Mouse (Mus musculus) embryo, embryonic 11 days (tissue): ENCODE results near the gene Grrp1.
"Not testable (repeated sequence)": the region's sequence is repeated elsewhere in the genome, so short reads cannot be mapped to it uniquely, and the experiment has no call there.

Experiments
- DNase-seq: peaks from one replicate; pipeline ENCODE4 v3.0.0-alpha.2; 2015

The Grrp1 gene

GRCm38 (mm10) chr4:134253722-134254324 lies at the start of gene Grrp1:
Gene Grrp1 (minus strand): TSS chr4:134254106.
- peak; percentile 72 for DNase-seq

GRCm38 (mm10) chr4:134302084-134302483 lies 48.2 kb upstream of the Grrp1 start:
- DNase-seq, result no peak

DNA sequence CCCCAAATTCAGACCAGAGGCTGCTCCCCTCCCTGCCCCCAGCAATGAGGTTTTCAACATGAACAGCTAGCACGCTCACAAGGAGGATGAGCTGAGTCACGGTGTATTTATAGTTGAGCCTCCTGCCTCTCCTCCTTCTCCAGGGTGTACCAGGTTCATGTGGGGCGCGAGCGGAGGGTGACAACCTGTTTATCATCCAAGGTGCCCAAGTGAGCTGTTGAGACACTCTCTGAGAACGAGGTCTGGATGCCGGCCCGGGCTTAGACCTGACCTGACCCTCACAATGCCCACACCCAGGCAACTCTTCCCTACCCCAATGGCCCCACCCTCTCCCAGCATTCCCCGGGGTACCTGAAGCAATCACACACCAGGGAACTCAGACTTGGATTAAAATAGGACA lies 46.4 kb upstream of the Grrp1 start:
- DNase-seq, result no peak

DNA sequence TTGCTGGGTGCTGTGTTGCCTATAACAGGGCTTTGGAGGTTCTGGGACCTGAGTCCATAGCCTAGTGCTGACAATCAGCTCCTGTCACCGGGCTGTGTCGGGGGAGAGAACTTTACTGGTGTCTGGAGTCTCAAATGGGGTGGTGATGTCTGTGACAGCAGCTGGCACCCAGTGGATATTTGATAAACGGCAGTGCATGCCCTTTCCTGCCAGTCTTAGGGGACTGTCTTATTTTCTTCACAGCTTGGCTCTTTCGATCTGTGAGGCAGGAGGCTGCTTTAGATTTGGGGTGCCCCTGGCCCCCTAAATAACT lies 45.5 kb upstream of the Grrp1 start:
- no peak for DNase-seq

- no peak for DNase-seq
These were observed 45.0 kb upstream of the Grrp1 start for GRCm38 (mm10) chr4:134298626-134299497.

- no peak for DNase-seq
These were observed 43.5 kb upstream of the Grrp1 start for GRCm38 (mm10) chr4:134297369-134297768.

DNA sequence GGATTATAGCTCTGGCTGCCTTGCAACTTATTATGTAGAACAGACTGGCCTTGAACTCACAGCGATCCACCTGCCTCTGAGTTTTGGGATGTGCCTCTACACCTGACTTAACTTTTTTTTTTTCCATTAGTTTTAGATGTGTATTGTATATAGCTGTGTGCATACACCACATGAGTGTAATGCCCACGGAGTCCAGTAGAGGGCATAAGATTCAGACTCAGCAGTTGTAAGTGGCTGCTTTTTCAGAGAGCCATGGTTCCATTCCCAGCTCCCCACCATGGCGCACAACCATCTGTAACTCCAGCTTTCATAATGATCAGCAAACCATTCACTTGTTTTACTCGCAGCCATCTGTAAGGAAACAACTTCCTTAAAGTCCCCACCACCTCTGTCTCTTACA lies 42.6 kb upstream of the Grrp1 start:
- DNase-seq, result no peak

DNA sequence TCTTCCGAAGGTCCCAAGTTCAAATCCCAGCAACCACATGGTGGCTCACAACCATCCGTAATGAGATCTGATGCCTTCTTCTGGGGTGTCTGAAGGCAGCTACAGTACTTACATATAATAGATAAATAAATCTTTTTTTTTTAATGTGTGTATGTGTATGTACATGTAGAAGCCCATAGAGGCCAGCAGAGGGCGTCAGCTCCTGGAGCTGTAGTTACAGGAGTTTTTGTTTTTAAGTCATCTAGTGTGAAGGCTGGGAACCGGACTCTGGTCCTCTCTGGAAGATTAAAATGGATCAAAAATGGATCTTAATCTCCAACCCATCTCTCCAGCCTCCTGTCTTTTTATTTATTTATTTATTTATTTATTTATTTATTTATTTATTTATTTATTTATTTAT lies 42.2 kb upstream of the Grrp1 start:
- DNase-seq, result not testable (repeated sequence)

DNA sequence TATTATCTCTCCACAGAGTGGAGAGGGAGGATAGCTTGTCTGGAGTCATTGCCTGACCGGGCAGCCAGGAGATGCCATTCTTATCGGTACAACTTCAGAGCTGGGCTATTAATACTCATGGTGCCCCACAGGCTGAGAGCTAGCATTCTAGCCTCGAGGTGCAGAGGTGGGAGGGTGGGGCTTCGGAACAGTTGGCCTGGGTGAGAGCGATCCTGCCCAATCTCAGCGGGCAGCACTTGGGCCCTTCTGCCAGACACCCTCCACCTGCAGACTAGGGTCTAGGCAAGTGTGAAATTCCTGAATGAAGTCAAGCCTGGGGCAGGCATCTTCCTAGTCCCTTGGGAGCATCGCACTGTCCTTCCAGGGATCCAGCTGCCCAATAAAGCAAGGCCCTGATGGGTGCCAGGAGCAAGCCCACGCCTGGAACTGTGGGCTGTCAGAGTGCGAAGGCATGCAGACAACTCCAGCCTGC lies 39.8 kb upstream of the Grrp1 start:
- no peak for DNase-seq

DNA sequence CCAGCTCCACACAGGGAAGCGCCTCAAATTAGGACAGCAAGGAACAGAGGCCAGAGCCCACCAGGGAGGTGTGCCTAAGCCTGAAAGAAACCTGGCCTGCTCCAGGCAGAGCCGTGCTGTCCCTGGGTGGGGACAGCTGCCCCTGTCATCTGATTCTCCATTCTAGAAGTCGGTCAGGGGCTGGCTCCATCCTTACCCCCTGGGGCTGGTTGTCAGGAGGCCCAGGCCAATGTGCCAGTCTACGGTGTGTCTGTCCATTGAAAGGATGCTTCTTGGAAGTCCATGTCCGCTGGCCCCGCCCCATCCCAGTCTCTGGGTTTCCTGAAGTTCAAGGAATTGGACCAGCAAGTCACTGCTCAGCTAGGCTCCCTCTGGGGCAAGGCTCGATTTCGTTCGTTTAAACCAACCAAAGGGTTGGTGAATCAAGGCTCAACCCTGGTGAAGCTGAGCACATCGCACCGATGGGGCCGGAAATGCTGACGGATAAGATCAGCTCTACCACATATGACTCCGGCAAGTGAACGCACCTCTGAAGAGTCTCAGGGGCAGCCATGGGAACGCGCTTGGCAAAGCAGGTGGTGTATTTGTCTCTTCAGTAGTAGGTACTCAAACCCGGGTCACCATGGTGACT lies 39.3 kb upstream of the Grrp1 start:
- DNase-seq, result no peak

DNA sequence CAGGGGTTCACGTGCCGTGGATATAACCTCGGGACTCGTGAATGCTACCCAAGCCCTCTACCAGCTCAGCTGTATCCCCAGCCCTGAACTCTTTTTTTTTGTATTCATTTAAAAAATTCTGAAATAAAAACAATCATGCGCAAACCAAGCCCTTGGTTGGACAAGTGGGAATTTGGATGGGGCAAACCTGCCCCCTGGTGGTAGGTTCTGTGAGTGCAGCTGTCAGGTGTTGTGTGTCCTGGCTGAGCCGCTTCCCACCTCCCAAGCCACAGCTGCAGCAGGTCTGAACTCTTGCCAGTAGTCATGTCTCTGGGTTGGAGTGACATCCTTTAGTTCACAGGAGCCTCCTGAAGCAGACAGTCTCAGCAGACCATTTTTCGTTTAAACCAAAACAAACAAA lies 38.2 kb upstream of the Grrp1 start:
- peak; percentile 83 for DNase-seq

GRCm38 (mm10) chr4:134288397-134289256 lies 34.7 kb upstream of the Grrp1 start:
- DNase-seq, result peak; percentile 45

GRCm38 (mm10) chr4:134287575-134288025 lies 33.7 kb upstream of the Grrp1 start, which contains the start of gene Pdik1l:
Gene Pdik1l (minus strand): TSS chr4:134287895.
- peak; percentile 92 for DNase-seq

GRCm38 (mm10) chr4:134287168-134287564 lies 33.3 kb upstream of the Grrp1 start:
- peak; percentile 97 for DNase-seq

GRCm38 (mm10) chr4:134286226-134287167 lies 32.6 kb upstream of the Grrp1 start:
- peak; percentile 47 for DNase-seq

- no peak for DNase-seq
These were observed 31.0 kb upstream of the Grrp1 start for GRCm38 (mm10) chr4:134284942-134285341.

DNA sequence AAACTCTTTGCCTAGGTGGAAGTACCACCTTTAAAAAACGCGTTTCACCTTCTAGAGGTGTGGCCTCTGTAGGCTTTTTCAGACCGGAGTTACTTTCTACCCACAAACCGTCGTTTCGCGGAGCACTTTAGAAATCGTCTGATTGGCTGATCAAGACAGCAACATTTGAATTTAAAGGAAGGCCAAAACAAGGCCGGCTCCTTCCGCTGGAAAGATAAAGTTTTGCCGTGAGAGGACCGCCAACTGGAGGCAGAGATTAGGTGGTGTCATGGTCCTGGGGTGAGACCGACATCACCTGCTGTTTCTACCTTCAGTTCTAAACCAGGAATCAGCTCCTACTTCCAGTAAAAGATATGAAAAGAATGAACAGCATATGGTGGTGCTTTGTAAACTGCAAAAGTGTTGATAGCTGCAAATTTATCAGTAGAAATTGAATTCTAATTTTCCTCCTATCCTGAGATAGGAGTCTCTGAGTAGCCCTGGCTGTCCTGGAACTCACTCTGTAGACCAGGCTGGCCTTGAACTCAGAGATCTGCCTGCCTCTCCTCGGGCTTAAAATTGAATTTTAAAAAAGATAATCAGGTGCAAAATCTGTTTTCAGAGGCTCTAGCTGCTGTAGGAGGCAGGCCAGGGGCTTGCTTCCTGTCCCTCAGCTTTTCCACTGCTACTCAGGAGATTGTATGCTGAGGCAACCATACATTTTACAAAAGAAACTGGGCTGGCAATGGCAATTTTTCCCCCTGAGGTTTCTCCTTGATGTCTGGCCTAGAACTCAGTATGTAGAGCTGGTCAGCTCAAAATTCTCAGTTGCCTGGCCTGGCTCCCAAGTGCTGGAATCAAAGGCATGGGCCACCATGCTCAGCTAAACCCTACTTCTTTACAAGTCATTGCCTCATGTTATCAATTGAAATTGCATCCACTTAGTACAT lies 19.8 kb upstream of the Grrp1 start:
- DNase-seq, result peak; percentile 67

DNA sequence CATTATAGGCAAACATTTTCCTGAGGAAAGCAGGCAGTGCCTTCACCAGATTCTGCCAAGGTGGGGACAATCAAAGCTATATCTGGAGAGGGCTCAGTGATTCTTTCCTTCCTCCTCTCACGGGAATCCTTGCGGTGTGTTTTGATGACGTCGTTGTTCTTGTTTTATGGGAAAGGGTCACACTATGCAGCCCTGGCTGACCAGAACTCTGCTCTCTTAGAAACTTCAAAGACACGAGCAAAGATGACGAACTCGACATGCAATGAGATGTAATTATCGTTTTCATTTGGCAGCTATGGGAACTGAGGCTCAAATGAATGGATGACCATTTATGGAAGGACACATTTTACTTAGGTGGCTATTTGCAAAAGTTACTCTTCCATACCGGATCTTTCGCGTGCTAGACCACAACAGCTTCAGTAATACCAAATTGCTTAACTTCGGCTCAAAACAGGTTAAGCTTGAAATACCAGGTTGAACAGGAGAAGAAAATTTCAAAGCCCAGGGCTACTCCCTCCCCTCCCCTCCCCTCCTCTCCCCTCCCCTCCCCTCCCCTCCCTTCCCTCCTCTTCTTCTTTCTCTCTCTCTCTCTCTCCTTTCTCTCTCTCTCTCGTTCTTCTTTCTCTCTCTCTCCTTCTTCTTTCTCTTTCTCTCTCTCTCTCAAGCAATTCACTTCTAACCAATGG lies 19.0 kb upstream of the Grrp1 start:
- no peak for DNase-seq

DNA sequence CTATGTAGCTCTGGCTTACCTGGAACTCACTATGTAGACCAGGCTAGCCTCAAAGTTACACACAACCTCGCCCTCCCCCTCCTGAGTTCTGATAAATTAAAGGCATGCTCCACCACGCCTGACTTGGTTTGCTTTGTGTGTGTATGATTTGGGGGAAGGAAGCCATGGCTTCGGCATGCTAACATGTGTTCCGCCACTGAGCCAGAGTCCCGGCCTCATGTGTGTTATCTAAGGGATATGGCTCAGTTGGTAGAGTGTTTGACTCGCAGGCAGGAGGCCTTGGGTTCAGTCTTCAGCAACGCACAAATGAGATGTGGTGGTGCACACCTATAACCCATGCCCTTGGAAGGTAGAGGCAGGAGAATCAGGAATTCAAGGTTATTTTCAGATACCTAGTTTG lies 18.1 kb upstream of the Grrp1 start:
- DNase-seq, result no peak

DNA sequence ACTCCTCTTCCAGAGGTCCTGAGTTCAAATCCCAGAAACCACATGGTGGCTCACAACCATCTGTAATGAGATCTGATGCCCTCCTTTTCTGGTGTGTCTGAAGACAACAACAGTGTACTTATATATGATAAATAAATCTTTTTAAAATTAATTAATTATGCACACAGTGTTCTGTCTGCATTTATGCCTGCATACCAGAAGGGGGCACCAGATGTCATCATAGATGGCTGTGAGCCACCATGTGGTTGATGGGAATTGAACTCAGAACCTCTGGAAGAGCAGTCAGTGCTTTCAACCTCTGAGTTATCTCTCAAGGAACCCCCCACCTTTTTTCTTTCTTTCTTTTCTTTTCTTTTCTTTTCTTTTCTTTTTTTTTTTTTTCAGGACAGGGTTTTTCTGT lies 15.7 kb upstream of the Grrp1 start:
- not testable (repeated sequence) for DNase-seq
